Mouse (Mus musculus) midbrain, postnatal 0 days (tissue): ENCODE measurements around the gene Fam49a. TPM values are rescaled to one million over a fixed set of nuclear protein-coding genes. Genes with fewer than 3 reads are reported as not detected.

ENCODE experiments used
- ATAC-seq: fragments of 200-750 bp; cut with Nextera tagmentation; 2 replicates; pipeline ENCODE4 v1.8.0; 2017; ENCODE audit warnings: moderate number of reproducible peaks, mild to moderate bottlenecking, moderate TSS enrichment, moderate library complexity; ENCODE audit not compliant: low FRiP score
- DNase-seq: peaks from one replicate; pipeline ENCODE4 v3.0.0-alpha.2; 2015; ENCODE audit warnings: low spot score
- H3K27ac ChIP-seq: fragments of 300-500 bp; sonication (generic); 2 replicates; pipeline ENCODE4 v1.5.1; 2014; ENCODE audit warnings: low read depth, mild to moderate bottlenecking, low read length, mixed read lengths
- H3K27me3 ChIP-seq: fragments of 300-500 bp; sonication (generic); 2 replicates; pipeline ENCODE4 v1.6.1; 2014; ENCODE audit warnings: low read length, control low read depth, mixed read lengths; ENCODE audit not compliant: insufficient read depth
- H3K36me3 ChIP-seq: fragments of 300-500 bp; sonication (generic); 2 replicates; pipeline ENCODE4 v1.6.1; 2014; ENCODE audit warnings: low read length, control low read depth, mixed read lengths; ENCODE audit not compliant: insufficient read depth
- H3K4me1 ChIP-seq: fragments of 300-500 bp; sonication (generic); 2 replicates; pipeline ENCODE4 v1.6.1; 2014; ENCODE audit warnings: mild to moderate bottlenecking, control low read depth, antibody characterized with exemption, low read length, mixed read lengths; ENCODE audit not compliant: insufficient read depth
- H3K4me2 ChIP-seq: fragments of 300-500 bp; sonication (generic); 2 replicates; pipeline ENCODE4 v1.6.1; 2014; ENCODE audit warnings: low read depth, mild to moderate bottlenecking, low read length, mixed read lengths; ENCODE audit not compliant: poor library complexity, severe bottlenecking
- H3K4me3 ChIP-seq: fragments of 300-500 bp; sonication (generic); 2 replicates; pipeline ENCODE4 v1.5.1; 2014; ENCODE audit warnings: low read depth, mild to moderate bottlenecking, low read length, moderate library complexity
- H3K9ac ChIP-seq: fragments of 300-500 bp; sonication (generic); replicated peaks from 2 replicates; pipeline ENCODE4 v1.6.1; 2014; ENCODE audit warnings: mild to moderate bottlenecking, low read length, moderate library complexity, mixed read lengths; ENCODE audit not compliant: poor library complexity, severe bottlenecking
- H3K9me3 ChIP-seq: fragments of 300-500 bp; sonication (generic); 2 replicates; pipeline ENCODE4 v1.6.1; 2016; ENCODE audit warnings: low read length, control low read depth
- CTCF ChIP-seq: IDR thresholded peaks from 2 replicates; pipeline ENCODE4 v1.5.1; 2016; ENCODE audit warnings: antibody characterized with exemption, mild to moderate bottlenecking
- WGBS: fragments of 180-500 bp; shearing (Covaris S2); extraction: QIAGEN DNeasy Blood & Tissue Kit; methylation state at CpG from one replicate; pipeline ENCODE4 v1.1.7; 2014; 5-methylcytosine and 5-hydroxymethylcytosine counted together
- polyA plus RNA-seq: library from polyadenylated mRNA; unstranded; fragments of >200 nt; fragmentation: Nextera tagmentation; extraction: Ambion mirVana; gene quantifications from 2 replicates; pipeline ENCODE4 v1.2.1, GENCODE M21; 2015
- total RNA-seq: library from RNA; depleted of rRNA; stranded (reverse); fragments of >200 nt; gene quantifications from 2 replicates; pipeline ENCODE4 v1.2.3, GENCODE M21; 2014

The Fam49a gene
- total and polyA plus RNA-seq, 2 experiments from 2014 or later, result 58.3 to 88.2 TPM

GRCm38 (mm10) chr12:12373111-12373862 lies 111.3 kb downstream of the Fam49a start:
- TF ChIP-seq CTCF, result no peak
- H3K9ac ChIP-seq, result no peak overlapping the region
- DNase-seq (no peak), ATAC-seq (no peak)
- WGBS, result 90% methylated on average over 11 of the region's 11 CpGs
- H3K4me1 ChIP-seq, result no peaks in the 10 kb centered on the region
- H3K27me3 ChIP-seq, result no peaks in the 10 kb centered on the region
- peaks cover 16% of the 10 kb centered on the region for H3K36me3 ChIP-seq
- no peak overlapping the region for H3K4me2 ChIP-seq
- H3K4me3 ChIP-seq, result no peak overlapping the region
- H3K9me3 ChIP-seq, result no peaks in the 10 kb centered on the region
- H3K27ac ChIP-seq, result no peak overlapping the region

- TF ChIP-seq CTCF, result no peak
- no peak overlapping the region for H3K27ac ChIP-seq
- no peak overlapping the region for H3K4me3 ChIP-seq
- no peaks in the 10 kb centered on the region for H3K27me3 ChIP-seq
- H3K9ac ChIP-seq, result no peak overlapping the region
- DNase-seq (no peak), ATAC-seq (no peak)
- 57% methylated on average over 2 of the region's 2 CpGs for WGBS
- peaks cover 1% of the 10 kb centered on the region; the same call in 1 of the 2 replicates for H3K36me3 ChIP-seq
- H3K9me3 ChIP-seq, result no peaks in the 10 kb centered on the region
- H3K4me2 ChIP-seq, result no peak overlapping the region
- H3K4me1 ChIP-seq, result no peaks in the 10 kb centered on the region
These were observed 117.1 kb downstream of the Fam49a start for GRCm38 (mm10) chr12:12379056-12379455.

GRCm38 (mm10) chr12:12389271-12389670 lies 127.3 kb downstream of the Fam49a start:
- Histone ChIP-seq H3K27me3 (no peaks in the 10 kb centered on the region), H3K27ac (no peak overlapping the region), H3K9ac (no peak overlapping the region), H3K4me3 (no peak overlapping the region), H3K4me1 (no peaks in the 10 kb centered on the region), H3K9me3 (no peaks in the 10 kb centered on the region), H3K4me2 (no peak overlapping the region), H3K36me3 (no peaks in the 10 kb centered on the region)
- DNase-seq (no peak), ATAC-seq (no peak)
- 76% methylated on average over 1 of the region's 1 CpGs for WGBS
- TF ChIP-seq CTCF, result no peak

- 35% methylated on average over 6 of the region's 6 CpGs for WGBS
- TF ChIP-seq CTCF, result peak; percentile 72
These were observed 134.3 kb downstream of the Fam49a start for GRCm38 (mm10) chr12:12396224-12396623.

GRCm38 (mm10) chr12:12401051-12401465 lies 139.1 kb downstream of the Fam49a start:
- Histone ChIP-seq H3K9ac (no peak overlapping the region), H3K27me3 (no peaks in the 10 kb centered on the region), H3K4me2 (peak overlapping the region; percentile 9; the same call in 1 of the 2 replicates), H3K4me1 (no peaks in the 10 kb centered on the region), H3K36me3 (no peaks in the 10 kb centered on the region), H3K4me3 (no peak overlapping the region), H3K9me3 (no peaks in the 10 kb centered on the region), H3K27ac (no peak overlapping the region)
- peak; percentile 63 for TF ChIP-seq CTCF
- ATAC-seq (no peak), DNase-seq (peak; percentile 50)
- 56% methylated on average over 9 of the region's 9 CpGs for WGBS

More at GRCm38 (mm10) chr12:12396224-12396623, 134.3 kb downstream of the Fam49a start:
- DNase-seq (peak; percentile 30), ATAC-seq (no peak)
- Histone ChIP-seq H3K27ac (no peak overlapping the region), H3K36me3 (no peaks in the 10 kb centered on the region), H3K9ac (no peak overlapping the region), H3K27me3 (no peaks in the 10 kb centered on the region), H3K4me1 (no peaks in the 10 kb centered on the region), H3K9me3 (no peaks in the 10 kb centered on the region), H3K4me2 (no peak overlapping the region), H3K4me3 (no peak overlapping the region)

- Histone ChIP-seq H3K4me1 (no peaks in the 10 kb centered on the region), H3K9me3 (no peaks in the 10 kb centered on the region), H3K36me3 (no peaks in the 10 kb centered on the region), H3K27ac (no peak overlapping the region), H3K9ac (no peak overlapping the region), H3K4me3 (no peak overlapping the region), H3K4me2 (peak overlapping the region; percentile 9; the same call in 1 of the 2 replicates), H3K27me3 (no peaks in the 10 kb centered on the region)
- no peak for TF ChIP-seq CTCF
- WGBS, result 69% methylated on average over 15 of the region's 15 CpGs
- DNase-seq (peak; percentile 7), ATAC-seq (no peak)
These were observed 139.6 kb downstream of the Fam49a start for GRCm38 (mm10) chr12:12401504-12401903.
